Mouse (Mus musculus) forebrain, embryonic 12.5 days (tissue): ENCODE data around the gene Pcx. TPM values are rescaled to one million over a fixed set of nuclear protein-coding genes. Genes with fewer than 3 reads are reported as not detected.

Experiments used
- ATAC-seq: fragments of 200-750 bp; cut with Nextera tagmentation; 2 replicates; pipeline ENCODE4 v1.8.0; 2017; ENCODE audit warnings: moderate TSS enrichment; ENCODE audit not compliant: low FRiP score
- H3K27ac ChIP-seq: fragments of 300-500 bp; sonication (generic); 2 replicates; pipeline ENCODE4 v1.5.1; 2016; ENCODE audit warnings: mild to moderate bottlenecking
- H3K27me3 ChIP-seq: fragments of 300-500 bp; sonication (generic); 2 replicates; pipeline ENCODE4 v1.6.1; 2016; ENCODE audit warnings: mild to moderate bottlenecking
- H3K36me3 ChIP-seq: fragments of 300-500 bp; sonication (generic); replicated peaks from 2 replicates; pipeline ENCODE4 v1.6.1; 2016; ENCODE audit warnings: mild to moderate bottlenecking
- H3K4me1 ChIP-seq: fragments of 300-500 bp; sonication (generic); 2 replicates; pipeline ENCODE4 v1.6.1; 2016
- H3K4me2 ChIP-seq: fragments of 300-500 bp; sonication (generic); 2 replicates; pipeline ENCODE4 v1.6.1; 2016; ENCODE audit warnings: mild to moderate bottlenecking, moderate library complexity
- H3K4me3 ChIP-seq: fragments of 300-500 bp; sonication (generic); replicated peaks from 2 replicates; pipeline ENCODE4 v1.5.1; 2016; ENCODE audit warnings: mild to moderate bottlenecking
- H3K9ac ChIP-seq: fragments of 300-500 bp; sonication (generic); 2 replicates; pipeline ENCODE4 v1.6.1; 2016; ENCODE audit warnings: mild to moderate bottlenecking
- H3K9me3 ChIP-seq: fragments of 300-500 bp; sonication (generic); 2 replicates; pipeline ENCODE4 v1.6.1; 2016
- WGBS: fragments of 180-500 bp; shearing (Covaris S2); methylation state at CpG from one replicate; pipeline ENCODE4 v1.1.7; 2016; 5-methylcytosine and 5-hydroxymethylcytosine counted together
- polyA plus RNA-seq: library from polyadenylated mRNA; unstranded; fragments of >200 nt; fragmentation: Nextera tagmentation; extraction: Ambion mirVana; gene quantifications from 2 replicates; pipeline ENCODE4 v1.2.1, GENCODE M21; 2016

Gene Pcx
- polyA plus RNA-seq, 1 experiment from 2014 or later, result 19.2 TPM

DNA sequence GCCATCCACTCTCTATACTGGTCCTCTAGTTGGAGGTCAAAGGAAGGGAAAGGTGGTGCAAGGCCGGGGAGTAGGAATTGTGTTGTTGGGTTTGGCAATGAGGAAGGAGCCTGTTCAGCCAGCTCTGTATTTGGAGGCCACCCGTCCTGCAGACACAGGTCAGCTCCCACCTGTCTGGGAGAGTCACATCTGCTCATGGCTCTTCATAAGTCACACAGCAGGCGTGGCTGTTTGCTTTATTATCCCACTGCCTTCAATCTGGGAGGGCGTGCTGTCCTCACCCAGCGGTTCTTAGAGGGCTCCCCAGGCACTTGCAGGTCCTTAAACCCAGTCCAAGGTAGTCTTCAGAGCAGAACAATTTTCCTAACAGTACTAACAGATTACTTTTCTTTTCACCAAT is 49.9 kb downstream of the Pcx start:
- H3K27me3 ChIP-seq, result no peaks in the 10 kb centered on the region
- ATAC-seq, result no peak
- H3K9ac ChIP-seq, result no peak overlapping the region
- H3K4me2 ChIP-seq, result no peak overlapping the region
- no peaks in the 10 kb centered on the region for H3K9me3 ChIP-seq
- no peak overlapping the region for H3K27ac ChIP-seq
- no peaks in the 10 kb centered on the region for H3K36me3 ChIP-seq
- no peak overlapping the region for H3K4me3 ChIP-seq
- peaks cover 18% of the 10 kb centered on the region for H3K4me1 ChIP-seq
- 81% methylated on average over 5 of the region's 5 CpGs for WGBS

DNA sequence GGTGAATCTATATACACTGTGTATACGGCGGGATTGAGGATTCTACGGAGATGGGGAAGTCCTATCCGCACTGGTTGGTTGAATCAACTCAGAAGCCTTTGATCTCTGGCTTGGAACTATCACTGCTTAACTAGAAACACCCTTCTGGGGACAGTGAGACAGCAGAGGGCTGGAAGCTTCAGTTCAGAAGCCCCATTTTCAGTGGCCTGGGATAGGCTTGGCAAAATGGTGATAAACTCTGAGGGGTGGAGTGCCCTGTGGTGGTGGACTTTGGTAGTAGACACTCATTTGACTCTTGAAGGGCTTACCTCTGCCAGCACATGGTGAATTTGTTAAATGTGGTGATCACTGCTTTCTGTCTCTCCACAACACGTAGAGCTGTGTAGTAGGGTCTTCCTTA is 55.4 kb downstream of the Pcx start:
- Histone ChIP-seq H3K36me3 (no peaks in the 10 kb centered on the region), H3K27me3 (no peaks in the 10 kb centered on the region), H3K27ac (no peak overlapping the region), H3K9me3 (no peaks in the 10 kb centered on the region), H3K9ac (no peak overlapping the region), H3K4me2 (no peak overlapping the region), H3K4me3 (no peak overlapping the region), H3K4me1 (no peaks in the 10 kb centered on the region)
- no peak for ATAC-seq
- WGBS, result 85% methylated on average over 5 of the region's 5 CpGs

DNA sequence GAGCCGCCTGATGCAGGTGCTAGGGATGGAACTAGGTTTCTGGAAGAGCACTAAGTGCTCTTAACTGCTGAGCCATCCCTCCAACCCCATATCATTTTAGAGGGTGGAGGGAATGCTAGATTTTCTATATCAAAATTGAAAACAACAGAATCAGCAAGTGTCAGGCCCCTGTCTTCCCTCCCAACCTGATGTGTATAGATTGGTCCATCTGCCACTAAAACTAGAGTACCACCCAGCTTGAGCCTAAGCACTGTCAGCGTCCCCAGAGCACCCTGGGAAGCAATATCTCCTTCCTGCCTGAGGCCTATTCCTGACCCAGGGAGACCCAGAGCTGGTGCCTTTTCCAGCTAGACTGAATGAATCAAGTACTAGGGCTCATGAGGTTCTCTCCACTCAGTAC is 56.6 kb downstream of the Pcx start:
- H3K4me2 ChIP-seq, result no peak overlapping the region
- no peak for ATAC-seq
- no peak overlapping the region for H3K27ac ChIP-seq
- no peak overlapping the region for H3K9ac ChIP-seq
- 83% methylated on average over 2 of the region's 2 CpGs for WGBS
- H3K36me3 ChIP-seq, result no peaks in the 10 kb centered on the region
- peaks cover 3% of the 10 kb centered on the region; the same call in 1 of the 2 replicates for H3K4me1 ChIP-seq
- H3K4me3 ChIP-seq, result no peak overlapping the region
- H3K9me3 ChIP-seq, result no peaks in the 10 kb centered on the region
- H3K27me3 ChIP-seq, result no peaks in the 10 kb centered on the region

DNA sequence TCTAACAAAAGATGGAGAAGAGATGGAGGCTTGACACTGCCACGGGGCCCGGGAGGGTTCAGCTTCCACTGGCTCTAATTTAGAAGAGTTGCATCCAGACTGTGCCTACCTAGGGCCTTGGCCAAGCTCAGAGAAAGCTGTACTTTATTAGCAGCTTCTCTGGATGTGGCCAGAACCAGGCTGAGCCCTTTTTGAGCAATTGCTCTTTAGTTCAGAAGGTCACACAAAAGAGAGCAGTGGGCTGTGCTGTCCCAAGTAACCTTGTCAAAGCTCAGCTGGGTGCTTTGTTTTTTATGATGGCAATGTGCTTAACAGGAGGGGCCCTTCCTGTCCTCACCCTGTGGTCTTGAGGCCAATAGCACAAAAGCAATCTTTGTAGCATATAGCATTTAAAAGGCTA is 57.4 kb downstream of the Pcx start:
- peaks cover 6% of the 10 kb centered on the region; the same call in 1 of the 2 replicates for H3K4me1 ChIP-seq
- H3K27ac ChIP-seq, result no peak overlapping the region
- H3K9ac ChIP-seq, result no peak overlapping the region
- no peaks in the 10 kb centered on the region for H3K9me3 ChIP-seq
- no peak overlapping the region for H3K4me3 ChIP-seq
- no peak for ATAC-seq
- H3K4me2 ChIP-seq, result no peak overlapping the region
- H3K27me3 ChIP-seq, result no peaks in the 10 kb centered on the region
- 94% methylated on average over 2 of the region's 2 CpGs for WGBS
- H3K36me3 ChIP-seq, result no peaks in the 10 kb centered on the region

DNA sequence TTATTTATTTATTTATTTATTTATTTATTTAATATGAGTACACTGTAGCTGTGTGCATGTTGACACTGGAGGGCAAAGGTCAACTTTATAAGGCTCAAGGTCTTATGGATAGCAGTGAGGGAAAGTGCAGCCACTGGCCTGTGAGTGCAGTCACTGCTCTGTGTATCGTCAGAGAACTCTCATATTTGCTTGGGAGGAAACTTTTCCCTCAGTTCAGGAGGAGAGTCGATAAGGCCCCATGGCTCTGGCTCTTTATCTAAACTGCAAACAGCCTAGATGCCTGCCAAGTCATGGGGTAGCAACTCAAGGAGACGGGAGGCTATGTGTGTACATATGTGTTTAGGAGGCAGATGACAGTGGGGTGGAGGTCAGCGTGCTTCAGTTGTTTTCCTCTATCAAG is 58.6 kb downstream of the Pcx start:
- Histone ChIP-seq H3K9ac (no peak overlapping the region), H3K27me3 (no peaks in the 10 kb centered on the region), H3K4me1 (peaks cover 6% of the 10 kb centered on the region; the same call in 1 of the 2 replicates), H3K4me3 (no peak overlapping the region), H3K9me3 (no peaks in the 10 kb centered on the region), H3K36me3 (no peaks in the 10 kb centered on the region), H3K4me2 (no peak overlapping the region), H3K27ac (no peak overlapping the region)
- ATAC-seq, result no peak
- 72% methylated on average over 4 of the region's 4 CpGs for WGBS

DNA sequence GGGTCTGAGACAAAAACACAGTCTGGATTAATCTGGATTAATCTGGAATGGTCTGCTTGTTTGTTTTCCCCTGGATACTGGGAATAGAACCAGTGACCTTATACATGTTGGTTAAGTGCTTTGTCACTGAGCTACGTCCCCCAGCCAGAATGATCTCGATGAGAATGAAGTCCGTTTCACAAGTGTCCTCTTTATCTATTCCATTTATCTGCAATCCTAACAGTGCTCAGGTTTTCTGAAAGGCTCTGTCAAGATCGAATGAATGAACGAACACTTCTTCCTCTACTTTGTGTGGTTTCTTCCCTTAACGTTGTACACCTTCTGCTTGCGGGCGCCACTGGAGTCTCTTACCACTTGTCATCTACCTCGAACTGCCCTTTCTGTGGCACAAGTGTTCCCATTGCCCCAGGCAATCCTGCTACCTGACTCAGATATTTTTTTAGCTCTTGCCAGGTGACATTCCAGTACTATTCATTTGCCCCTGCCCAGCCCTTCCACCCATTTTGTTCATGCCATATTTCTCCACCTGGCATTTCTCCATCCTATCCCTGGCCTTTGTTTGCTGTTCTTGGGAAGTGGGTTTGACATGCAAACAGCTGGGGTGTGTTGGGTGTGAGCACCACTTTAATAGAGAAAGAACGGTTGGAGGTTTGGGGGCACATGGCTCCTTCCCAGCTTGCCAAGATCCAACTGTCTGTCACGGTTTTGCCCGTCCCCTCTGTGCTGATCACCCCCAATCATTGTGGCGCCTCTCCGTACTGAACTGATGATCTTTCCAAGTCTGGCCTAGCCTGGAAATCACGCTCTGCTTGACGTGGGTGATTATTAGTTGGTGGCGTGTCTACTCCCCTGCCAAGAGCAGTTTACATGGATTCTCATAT is 59.3 kb downstream of the Pcx start:
- Histone ChIP-seq H3K9me3 (no peaks in the 10 kb centered on the region), H3K27ac (no peak overlapping the region), H3K27me3 (no peaks in the 10 kb centered on the region), H3K4me1 (peaks cover 6% of the 10 kb centered on the region; the same call in 1 of the 2 replicates), H3K4me2 (no peak overlapping the region), H3K9ac (no peak overlapping the region), H3K4me3 (no peak overlapping the region), H3K36me3 (no peaks in the 10 kb centered on the region)
- ATAC-seq, result no peak
- 81% methylated on average over 17 of the region's 17 CpGs for WGBS

DNA sequence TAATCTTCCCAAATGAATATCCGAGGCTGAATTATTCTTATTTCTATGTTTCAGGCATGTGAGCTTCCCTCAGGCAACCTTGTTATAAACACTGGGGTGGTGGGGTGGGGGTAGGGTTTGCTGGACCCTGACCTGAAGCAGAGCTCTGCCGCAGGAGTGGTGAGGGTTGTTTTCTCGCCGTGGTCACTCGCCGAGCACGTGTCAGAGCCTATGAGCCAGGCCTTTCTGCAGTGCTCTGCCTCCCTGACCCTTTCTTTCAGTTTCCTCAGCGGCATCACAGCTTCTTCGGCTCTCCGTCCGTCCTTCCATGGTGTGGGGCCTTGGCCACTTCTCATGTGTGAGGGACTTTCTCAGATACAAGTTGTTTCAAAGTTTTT is 60.0 kb downstream of the Pcx start:
- Histone ChIP-seq H3K36me3 (no peaks in the 10 kb centered on the region), H3K4me2 (no peak overlapping the region), H3K9me3 (no peaks in the 10 kb centered on the region), H3K4me1 (peaks cover 6% of the 10 kb centered on the region; the same call in 1 of the 2 replicates), H3K4me3 (no peak overlapping the region), H3K27ac (no peak overlapping the region), H3K9ac (no peak overlapping the region), H3K27me3 (no peaks in the 10 kb centered on the region)
- WGBS, result 86% methylated on average over 11 of the region's 11 CpGs
- ATAC-seq, result no peak

DNA sequence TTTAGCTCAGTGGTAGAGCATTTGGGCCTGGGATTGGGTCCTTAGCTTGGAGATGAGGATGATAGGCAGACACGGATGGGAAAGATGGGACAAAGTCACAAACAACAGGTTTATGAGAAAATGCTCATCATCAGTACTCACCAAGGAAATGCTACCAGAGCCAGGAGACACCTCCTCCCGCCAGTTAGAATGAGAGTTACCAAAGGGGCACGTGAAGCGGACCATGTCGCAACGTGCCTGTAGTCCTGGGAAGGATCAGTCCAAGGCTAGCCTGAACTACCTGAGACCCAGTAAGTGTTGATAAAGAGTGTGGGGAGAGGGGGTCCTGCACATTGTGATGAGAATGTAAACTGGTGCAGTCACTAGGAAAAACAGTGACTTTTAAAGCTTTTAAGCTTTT is 60.5 kb downstream of the Pcx start:
- no peak for ATAC-seq
- peaks cover 6% of the 10 kb centered on the region; the same call in 1 of the 2 replicates for H3K4me1 ChIP-seq
- 85% methylated on average over 6 of the region's 6 CpGs for WGBS
- H3K4me3 ChIP-seq, result no peak overlapping the region
- no peaks in the 10 kb centered on the region for H3K36me3 ChIP-seq
- H3K27ac ChIP-seq, result no peak overlapping the region
- H3K9me3 ChIP-seq, result no peaks in the 10 kb centered on the region
- no peak overlapping the region for H3K4me2 ChIP-seq
- H3K9ac ChIP-seq, result no peak overlapping the region
- no peaks in the 10 kb centered on the region for H3K27me3 ChIP-seq

DNA sequence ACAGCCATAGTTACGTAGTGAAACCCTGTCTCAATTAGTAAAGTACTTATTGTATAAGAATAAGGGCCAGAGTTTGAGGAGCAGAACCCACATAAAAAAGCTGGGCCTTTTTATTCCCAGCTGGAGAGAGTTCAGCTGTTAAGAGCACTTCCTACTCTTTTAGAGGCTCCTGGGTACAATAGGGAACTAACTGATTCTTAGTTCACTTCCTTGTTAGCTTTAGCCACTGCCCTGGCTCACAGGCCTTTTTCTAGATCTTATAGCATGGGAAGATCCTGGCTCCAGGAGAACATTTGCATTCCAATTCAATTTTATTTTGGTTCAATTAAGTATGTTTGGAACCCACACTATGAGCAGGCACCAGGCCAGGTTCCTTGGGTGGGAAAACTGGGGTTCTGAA is 61.4 kb downstream of the Pcx start:
- Histone ChIP-seq H3K4me1 (peaks cover 6% of the 10 kb centered on the region; the same call in 1 of the 2 replicates), H3K27ac (peak overlapping the region; percentile 43), H3K9me3 (no peaks in the 10 kb centered on the region), H3K4me2 (no peak overlapping the region), H3K27me3 (no peaks in the 10 kb centered on the region), H3K4me3 (no peak overlapping the region), H3K9ac (no peak overlapping the region), H3K36me3 (no peaks in the 10 kb centered on the region)
- 37% methylated on average over 1 of the region's 1 CpGs for WGBS
- ATAC-seq, result no peak

DNA sequence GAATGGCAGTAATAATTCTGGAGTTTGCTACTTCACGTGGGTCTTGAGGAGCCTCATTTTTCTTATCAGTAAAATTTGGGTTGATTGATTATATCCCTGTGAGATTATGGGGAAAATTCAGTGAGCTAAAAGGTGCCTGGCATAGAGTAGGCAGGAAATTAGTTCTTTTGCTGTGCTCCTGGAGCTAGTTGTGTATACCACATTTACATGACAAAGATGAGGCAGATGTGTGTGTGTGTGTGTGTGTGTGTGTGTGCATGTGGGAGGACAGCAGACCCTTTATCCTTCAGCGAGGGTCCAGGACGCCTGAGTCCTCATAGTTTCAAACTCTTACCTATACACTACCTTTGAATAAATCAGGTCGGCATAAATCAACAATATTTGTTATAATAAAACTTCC is 61.8 kb downstream of the Pcx start:
- Histone ChIP-seq H3K9ac (no peak overlapping the region), H3K4me2 (no peak overlapping the region), H3K4me3 (no peak overlapping the region), H3K4me1 (peaks cover 6% of the 10 kb centered on the region; the same call in 1 of the 2 replicates), H3K27me3 (no peaks in the 10 kb centered on the region), H3K27ac (peak overlapping the region; percentile 43; the same call in 1 of the 2 replicates), H3K36me3 (no peaks in the 10 kb centered on the region), H3K9me3 (no peaks in the 10 kb centered on the region)
- ATAC-seq, result no peak
- WGBS, result 51% methylated on average over 4 of the region's 4 CpGs

DNA sequence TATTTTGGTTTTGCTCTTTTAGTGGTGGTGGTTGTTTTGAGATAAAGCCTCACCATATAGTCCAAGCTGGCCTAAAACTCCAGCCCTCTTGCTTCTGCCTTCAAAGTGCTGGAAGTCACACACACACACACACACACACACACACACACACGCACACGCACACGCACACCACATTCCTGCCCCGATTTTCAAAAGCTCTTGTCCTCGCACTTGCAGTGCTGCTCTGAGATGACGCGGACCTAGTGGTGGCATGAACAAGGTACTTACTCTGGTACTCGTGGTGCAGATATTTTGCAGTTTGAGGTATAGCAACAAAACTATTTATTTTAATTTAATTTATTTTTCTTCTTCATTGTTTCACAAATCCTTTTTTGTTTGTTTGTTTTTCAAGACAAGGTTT is 62.2 kb downstream of the Pcx start:
- ATAC-seq, result no peak
- H3K27ac ChIP-seq, result no peak overlapping the region
- no peak overlapping the region for H3K4me3 ChIP-seq
- no peak overlapping the region for H3K9ac ChIP-seq
- no peak overlapping the region for H3K4me2 ChIP-seq
- no peaks in the 10 kb centered on the region for H3K9me3 ChIP-seq
- WGBS, result 84% methylated on average over 8 of the region's 8 CpGs
- no peaks in the 10 kb centered on the region for H3K27me3 ChIP-seq
- H3K4me1 ChIP-seq, result peaks cover 6% of the 10 kb centered on the region; the same call in 1 of the 2 replicates
- no peaks in the 10 kb centered on the region for H3K36me3 ChIP-seq

DNA sequence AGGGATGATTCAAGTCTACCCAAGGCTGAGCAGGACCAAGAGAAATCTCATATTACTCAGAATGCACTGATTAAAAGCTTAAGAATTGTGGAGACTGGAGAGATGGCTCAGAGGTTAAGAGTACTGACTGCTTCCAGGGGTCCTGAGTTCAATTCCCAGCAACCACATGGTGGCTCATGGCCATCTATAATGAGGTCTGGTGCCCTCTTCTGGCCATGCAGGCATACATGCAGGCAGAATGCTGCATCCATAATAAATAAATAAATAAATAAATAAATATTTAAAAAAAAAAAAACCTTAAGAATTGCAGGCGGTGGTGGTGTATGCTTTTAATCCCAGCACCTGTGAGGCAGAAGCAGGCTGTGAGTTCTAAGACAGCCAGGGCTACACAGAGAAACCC is 63.0 kb downstream of the Pcx start:
- ATAC-seq, result no peak
- H3K9ac ChIP-seq, result no peak overlapping the region
- H3K4me2 ChIP-seq, result no peak overlapping the region
- H3K27ac ChIP-seq, result no peak overlapping the region
- no peak overlapping the region for H3K4me3 ChIP-seq
- peaks cover 6% of the 10 kb centered on the region; the same call in 1 of the 2 replicates for H3K4me1 ChIP-seq
- no peaks in the 10 kb centered on the region for H3K36me3 ChIP-seq
- 91% methylated on average over 1 of the region's 1 CpGs for WGBS
- H3K9me3 ChIP-seq, result no peaks in the 10 kb centered on the region
- H3K27me3 ChIP-seq, result no peaks in the 10 kb centered on the region

DNA sequence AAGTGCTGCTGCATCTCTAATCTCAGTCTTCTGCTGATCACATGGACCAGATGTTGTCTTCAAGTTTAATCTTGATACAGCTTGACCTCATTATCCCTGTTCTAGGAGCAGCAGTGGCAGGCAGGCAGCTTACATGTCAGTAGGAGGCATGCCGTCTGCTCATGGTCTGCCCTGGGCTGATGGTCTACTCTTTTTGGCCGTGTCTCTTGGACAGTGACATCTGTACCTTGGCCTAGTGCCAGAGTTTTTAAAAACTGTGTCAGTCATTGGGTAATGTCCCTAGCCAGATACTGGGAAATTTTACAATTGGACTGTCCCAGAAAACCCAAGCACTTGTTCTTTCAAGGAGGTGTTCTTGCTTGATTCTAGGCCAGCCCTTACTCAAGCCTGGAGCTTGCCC is 68.5 kb downstream of the Pcx start:
- ATAC-seq, result no peak
- Histone ChIP-seq H3K9me3 (no peaks in the 10 kb centered on the region), H3K4me3 (no peak overlapping the region), H3K27me3 (no peaks in the 10 kb centered on the region), H3K9ac (no peak overlapping the region), H3K36me3 (no peaks in the 10 kb centered on the region), H3K4me1 (no peaks in the 10 kb centered on the region), H3K27ac (no peak overlapping the region), H3K4me2 (no peak overlapping the region)
- WGBS, result 70% methylated on average over 2 of the region's 2 CpGs
